Mouse (Mus musculus) NIH3T3 (cell line): ENCODE data around the gene Nudt14.

Source experiments
- DNase-seq: peaks from one replicate; pipeline ENCODE4 v3.0.0-alpha.2; 2012; ENCODE audit warnings: low read depth

Nudt14 gene

DNA sequence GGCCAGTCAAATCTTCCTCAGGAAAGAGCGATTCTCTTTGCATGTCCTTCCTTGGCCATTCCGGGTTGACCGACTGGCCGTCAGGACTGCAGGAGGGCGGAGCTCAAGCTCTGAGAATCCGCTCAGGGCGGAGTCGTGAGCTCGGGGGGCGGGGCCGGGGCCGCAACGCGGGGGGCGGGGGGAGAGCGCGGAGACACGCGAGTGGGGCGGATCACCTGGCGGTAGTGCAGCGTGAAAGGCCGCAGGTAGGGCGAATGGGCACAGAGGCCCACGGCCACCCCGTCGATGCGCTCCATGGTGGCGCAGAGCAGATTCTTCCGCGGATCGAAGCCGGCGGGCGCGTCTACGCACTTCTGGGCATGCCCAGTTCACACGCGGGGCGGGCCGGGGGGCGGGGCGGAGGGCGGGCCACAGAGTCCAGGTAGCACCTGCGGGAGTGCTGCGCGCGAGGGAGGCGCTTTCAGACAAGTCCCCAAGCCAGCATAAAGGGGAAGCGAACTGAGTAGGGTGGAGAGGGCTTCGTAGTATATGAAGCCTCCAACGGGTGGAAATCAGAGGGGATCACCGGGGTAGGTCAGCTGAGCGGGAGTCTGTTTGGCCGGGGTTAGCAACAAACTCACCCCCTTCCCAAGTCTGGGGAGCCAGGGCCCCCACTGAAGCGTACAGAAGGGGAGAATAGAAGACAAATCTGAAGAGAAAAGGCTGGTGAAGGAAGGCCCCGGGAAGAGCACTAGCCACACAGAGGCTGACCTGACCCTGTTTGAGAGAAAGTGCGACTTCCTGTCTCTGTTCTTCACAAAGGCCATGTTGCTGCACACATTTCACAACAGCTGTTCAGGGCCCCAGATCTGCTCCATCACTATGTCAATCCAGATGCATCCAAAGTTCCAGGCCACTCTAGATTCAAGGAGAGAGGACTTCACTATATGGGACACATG, at the start of gene Nudt14:
TSS of gene Nudt14 (minus strand) at position 349 of the 938 bp plus-strand sequence.
- peak; percentile 71 for DNase-seq

GRCm38 (mm10) chr12:112991444-112991843, 49.5 kb upstream of the Nudt14 start:
- no peak for DNase-seq

DNA sequence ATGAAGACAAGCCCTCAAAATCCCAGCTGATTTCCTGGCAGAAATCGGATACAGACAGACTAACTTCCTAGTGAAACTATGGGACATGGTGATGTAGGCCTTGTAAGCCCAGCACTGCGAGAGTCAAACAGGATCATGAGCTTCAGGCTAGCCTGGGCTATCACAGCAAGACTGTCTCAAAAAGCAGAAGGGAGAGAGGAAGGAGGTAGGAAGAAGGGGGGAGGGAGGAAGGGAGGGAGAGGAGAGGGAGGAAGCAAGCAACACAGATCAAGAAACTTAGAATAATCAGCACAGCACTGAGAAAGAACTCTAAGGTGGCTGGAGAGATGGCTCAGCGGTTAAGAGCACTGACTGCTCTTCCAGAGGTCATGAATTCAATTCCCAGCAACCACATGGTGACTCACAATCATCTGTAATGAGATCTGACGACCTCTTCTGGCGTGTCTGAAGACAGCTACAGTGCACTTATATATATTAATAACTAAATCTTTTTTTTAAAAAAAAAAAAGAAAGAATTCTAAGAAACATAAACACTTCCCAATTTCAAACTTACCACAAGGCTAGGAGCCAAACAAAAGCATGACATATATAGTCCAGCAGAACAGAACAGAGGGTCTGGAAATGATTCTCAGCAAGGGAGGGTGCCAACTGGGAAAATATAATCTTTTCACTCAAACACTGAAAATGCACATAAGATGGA, 48.9 kb upstream of the Nudt14 start:
- peak; percentile 77 for DNase-seq

GRCm38 (mm10) chr12:112987877-112988276, 46.0 kb upstream of the Nudt14 start:
- peak; percentile 40 for DNase-seq

DNA sequence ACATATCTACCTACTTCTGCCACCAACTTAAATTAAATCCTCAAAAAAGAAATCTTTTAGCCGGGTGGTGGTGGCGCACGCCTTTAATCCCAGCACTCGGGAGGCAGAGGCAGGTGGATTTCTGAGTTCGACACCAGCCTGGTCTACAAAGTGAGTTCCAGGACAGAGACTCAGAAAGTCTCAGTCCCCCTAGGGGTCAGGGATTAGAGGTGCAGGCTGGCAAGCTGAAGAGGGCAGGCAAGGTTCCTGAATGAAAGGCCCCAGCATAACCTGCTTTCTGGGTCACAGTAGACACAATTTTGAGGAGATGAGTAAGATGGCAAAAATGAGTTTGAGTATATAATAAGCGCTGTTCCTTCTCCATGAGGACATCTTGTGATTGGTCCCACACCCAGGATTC, 43.4 kb upstream of the Nudt14 start:
- DNase-seq = no peak

GRCm38 (mm10) chr12:112982031-112982430, 40.1 kb upstream of the Nudt14 start:
- no peak for DNase-seq

GRCm38 (mm10) chr12:112977156-112977555, 35.2 kb upstream of the Nudt14 start:
- no peak for DNase-seq

GRCm38 (mm10) chr12:112976371-112977073, 34.6 kb upstream of the Nudt14 start, which contains the start of gene Btbd6:
Gene Btbd6, plus strand, starts transcription at chr12:112976482.
- peak; percentile 83 for DNase-seq

DNA sequence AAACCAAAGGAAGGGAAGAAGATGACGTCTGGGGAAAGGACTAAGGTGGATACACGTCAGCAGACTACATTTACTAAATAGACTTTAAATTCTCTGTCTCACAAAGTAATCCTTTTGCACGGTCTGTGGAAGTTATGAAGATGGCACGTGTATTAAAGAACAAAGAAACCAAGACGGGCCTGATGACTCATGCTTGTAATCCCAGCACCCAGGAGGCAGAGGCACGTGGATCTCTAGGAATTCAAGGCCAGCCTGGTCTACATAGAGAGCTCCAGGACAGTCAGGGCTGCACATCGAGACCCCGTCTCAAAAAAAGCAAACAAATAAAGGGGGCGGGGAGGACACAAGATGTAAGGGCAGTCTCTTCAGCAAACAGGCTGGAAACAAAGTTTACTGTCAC, 32.8 kb upstream of the Nudt14 start:
- DNase-seq = no peak

- DNase-seq = no peak
These were observed 27.7 kb upstream of the Nudt14 start for GRCm38 (mm10) chr12:112969616-112970015.

DNA sequence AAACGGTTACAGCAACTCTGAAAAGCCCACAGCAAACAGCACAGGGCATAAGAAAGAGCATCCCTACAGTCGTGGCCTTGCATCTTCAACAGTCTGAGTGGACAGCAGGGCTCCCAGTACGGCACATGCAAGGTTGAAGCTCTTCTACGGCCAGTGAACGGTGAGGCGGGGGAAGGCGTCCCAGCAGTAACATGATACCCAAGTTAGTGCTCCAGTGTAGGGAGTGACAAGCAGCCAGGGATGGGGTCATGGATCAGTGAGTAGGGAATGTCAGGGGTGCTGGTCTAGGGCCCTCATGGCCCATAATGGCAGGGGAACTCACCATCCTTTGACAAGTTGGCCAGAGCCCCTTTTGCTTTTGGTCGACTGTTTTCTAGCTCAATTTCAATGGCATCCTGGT, 27.0 kb upstream of the Nudt14 start:
- DNase-seq = no peak

DNA sequence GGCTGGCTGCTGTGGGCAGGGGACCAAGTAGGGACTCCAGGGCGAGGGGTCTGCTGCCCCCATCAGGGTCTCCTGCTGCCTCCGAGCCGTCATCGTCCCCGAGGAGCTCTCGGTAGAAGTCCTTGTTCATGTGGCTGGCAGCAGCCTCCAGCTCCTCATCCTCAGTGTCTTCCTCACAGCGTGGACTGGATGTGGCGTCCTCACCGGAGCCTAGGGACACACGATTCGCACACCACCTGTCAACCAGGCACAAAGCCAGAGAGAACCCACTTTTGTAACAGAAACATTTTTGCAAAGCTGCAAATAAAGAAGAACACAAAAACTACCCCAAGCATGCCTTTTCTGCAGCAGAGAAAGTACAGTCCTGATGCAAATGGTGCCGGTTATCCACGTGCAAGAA, 23.9 kb upstream of the Nudt14 start:
- no peak for DNase-seq

- DNase-seq = no peak
These were observed 19.9 kb upstream of the Nudt14 start for GRCm38 (mm10) chr12:112961872-112962271.

- no peak for DNase-seq
These were observed 19.5 kb upstream of the Nudt14 start for GRCm38 (mm10) chr12:112961428-112961827.

DNA sequence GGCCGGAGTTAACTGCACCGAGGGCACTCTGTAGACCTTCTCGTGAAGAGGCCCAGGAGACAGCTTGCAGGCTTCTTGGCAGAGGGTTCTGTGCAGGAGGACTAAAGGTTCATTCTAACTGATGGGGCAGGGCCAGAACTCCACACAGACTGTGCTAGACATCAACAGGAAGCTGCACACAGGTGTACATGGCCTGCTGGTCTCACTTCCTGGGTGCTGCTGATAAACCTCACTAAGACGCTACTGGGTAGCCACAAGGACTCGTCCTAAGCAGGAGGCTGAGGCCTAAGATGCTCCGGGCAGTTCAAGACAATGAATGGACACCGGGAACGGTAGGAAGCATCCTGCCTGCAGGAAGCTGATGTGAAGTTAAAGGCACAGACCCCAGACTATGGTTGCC, 17.5 kb upstream of the Nudt14 start:
- no peak for DNase-seq

- DNase-seq = peak; percentile 74
These were observed 16.4 kb upstream of the Nudt14 start for GRCm38 (mm10) chr12:112958303-112958702.

GRCm38 (mm10) chr12:112955800-112956199, 13.9 kb upstream of the Nudt14 start:
- peak; percentile 86 for DNase-seq

GRCm38 (mm10) chr12:112952926-112953565, 11.1 kb upstream of the Nudt14 start:
- no peak for DNase-seq

GRCm38 (mm10) chr12:112952433-112952832, 10.5 kb upstream of the Nudt14 start:
- DNase-seq = peak; percentile 49

GRCm38 (mm10) chr12:112951150-112951842, 9.4 kb upstream of the Nudt14 start:
- DNase-seq = no peak

DNA sequence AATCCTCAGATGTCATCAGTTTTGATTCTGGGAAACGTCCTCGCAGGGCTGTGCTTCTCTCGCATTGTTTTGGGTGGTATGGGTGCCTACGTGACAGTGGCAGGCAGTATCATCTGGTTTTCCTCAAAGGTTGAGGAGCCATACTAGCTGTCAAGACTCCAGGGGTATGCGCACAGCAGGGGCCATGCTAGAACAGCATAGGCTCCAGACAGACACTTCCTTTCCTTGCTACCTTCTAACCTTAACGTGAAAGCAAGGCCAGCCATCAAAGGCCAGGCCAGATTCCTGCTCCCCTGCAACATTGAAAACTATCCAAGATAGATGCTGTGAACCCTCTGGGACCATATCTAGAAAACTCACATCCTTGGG, 8.8 kb upstream of the Nudt14 start:
- peak; percentile 9 for DNase-seq
